Comparison of ENCODE assay signal across 16 mouse cellular contexts in the genomic region with DNA sequence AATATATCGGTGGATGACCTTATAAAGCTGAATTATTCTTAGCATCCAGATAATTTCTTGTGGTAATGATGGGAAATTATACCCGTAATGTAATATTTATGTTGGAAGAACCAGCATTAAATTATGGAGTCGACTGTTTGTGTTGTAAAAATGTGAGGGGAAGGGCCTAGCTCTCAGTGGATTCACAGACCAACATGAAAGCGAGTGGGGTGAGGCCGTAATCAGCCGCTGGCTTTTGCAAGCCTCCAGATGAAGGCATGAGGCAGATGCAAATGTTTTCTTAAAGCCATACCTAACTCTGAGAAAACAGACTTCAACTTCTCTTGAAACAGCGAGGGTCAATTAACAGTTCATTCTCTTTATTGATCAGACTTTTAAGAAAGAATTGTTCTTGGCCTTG.
"Had no signal": no experiment of that assay in that cellular context is flagged by ENCODE, and none has a peak within 500 bp of the region (broad histone marks: within the 10 kb centered on the region; RNA-seq: fewer than 3 reads in every experiment).

No protein-coding gene starts in this region.

- H3K27me3 ChIP-seq: neural tube, embryonic 12.5 days; neural tube, embryonic 13.5 days; neural tube, embryonic 15.5 days; stomach, embryonic 15.5 days had no signal

- H3K27ac ChIP-seq: neural tube, embryonic 12.5 days; neural tube, embryonic 13.5 days; neural tube, embryonic 15.5 days had no signal

- H3K9ac ChIP-seq: neural tube, embryonic 12.5 days; neural tube, embryonic 13.5 days; neural tube, embryonic 15.5 days; stomach, embryonic 15.5 days had no signal

- H3K36me3 ChIP-seq: neural tube, embryonic 12.5 days; neural tube, embryonic 13.5 days; neural tube, embryonic 15.5 days; stomach, embryonic 15.5 days had no signal

- DNase-seq: retina, postnatal 1 day; right cerebral cortex, adult 18-20 months; right cerebral cortex, postnatal 14 days; right cerebral cortex, postnatal 25 days; right cerebral cortex, postnatal 4 days; spleen, adult 18-20 months; thymus, adult 18-20 months; thymus, adult 2 months; thymus, postnatal 14 days; thymus, postnatal 25 days; thymus, postnatal 36 days; thymus, postnatal 4 days had no signal

- H3K9me3 ChIP-seq: neural tube, embryonic 12.5 days; neural tube, embryonic 13.5 days; neural tube, embryonic 15.5 days; stomach, embryonic 15.5 days had no signal

- H3K4me2 ChIP-seq: neural tube, embryonic 12.5 days; neural tube, embryonic 13.5 days; neural tube, embryonic 15.5 days; stomach, embryonic 15.5 days had no signal

- H3K4me3 ChIP-seq: neural tube, embryonic 12.5 days; neural tube, embryonic 13.5 days; neural tube, embryonic 15.5 days; stomach, embryonic 15.5 days had no signal
